Mouse (Mus musculus) kidney, postnatal 4 days (tissue): ENCODE measurements at regions not wholly inside any gene's neighbourhood (a gene's known extent, or its start where the extent isn't known, plus 50 kb on each side); places are given as distances from the start of the nearest gene placed in this dataset.

Experiments used
- DNase-seq, 2 experiments: peaks; one replicate each; pipeline ENCODE4 v3.0.0; 2021; ENCODE audit warnings: mixed read lengths in 2 of 2

DNA sequence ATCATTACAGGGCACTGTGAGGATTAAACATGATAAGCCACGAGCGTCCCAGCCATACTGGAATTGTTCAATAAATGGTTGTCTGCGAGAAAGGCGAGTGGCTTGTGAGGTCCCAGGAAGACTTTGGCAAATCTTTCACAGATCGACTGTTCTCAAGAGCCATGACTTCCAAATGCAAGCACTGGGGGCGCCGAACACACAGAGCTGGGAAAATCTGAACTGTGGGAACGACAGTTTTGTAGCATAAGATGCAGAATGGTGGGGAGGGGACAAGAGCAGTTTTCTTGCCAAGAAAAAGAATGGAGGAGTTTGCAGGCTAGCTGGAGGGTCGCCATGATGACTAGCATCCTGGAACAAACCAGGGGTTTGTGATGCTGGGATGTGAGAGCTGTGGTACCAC, 300.8 kb downstream of the Bcor start:
- peak; percentile 29 to 41 for DNase-seq

DNA sequence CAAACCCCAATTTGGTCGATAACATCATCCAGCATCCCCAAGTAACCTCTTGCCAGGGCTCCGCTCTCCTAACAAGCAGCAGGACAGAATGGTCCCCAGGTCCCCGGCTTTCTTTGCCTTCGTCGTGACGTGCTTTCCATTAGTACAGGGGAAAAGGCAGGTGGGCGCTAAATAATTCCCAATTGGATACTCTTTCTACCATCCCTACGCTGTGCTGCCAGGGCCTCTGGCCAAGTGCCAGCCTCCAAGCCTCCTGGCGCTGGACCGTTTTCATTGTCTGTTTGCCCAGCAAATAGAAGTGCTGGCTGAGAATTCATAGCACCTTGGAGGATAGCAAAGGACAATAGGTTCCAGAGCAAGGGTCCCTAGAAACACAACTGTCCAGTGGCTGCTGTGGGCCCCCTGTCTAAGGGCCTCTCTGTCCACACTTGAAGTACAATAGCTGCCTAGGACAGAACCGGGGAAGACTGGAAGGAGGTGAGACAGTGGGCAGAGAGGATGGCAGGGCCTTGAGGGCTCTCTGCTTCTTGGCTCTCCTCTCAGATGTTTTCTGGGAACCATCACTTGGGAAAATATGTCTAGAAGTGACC, 298.9 kb downstream of the Bcor start:
- DNase-seq, result no peak

DNA sequence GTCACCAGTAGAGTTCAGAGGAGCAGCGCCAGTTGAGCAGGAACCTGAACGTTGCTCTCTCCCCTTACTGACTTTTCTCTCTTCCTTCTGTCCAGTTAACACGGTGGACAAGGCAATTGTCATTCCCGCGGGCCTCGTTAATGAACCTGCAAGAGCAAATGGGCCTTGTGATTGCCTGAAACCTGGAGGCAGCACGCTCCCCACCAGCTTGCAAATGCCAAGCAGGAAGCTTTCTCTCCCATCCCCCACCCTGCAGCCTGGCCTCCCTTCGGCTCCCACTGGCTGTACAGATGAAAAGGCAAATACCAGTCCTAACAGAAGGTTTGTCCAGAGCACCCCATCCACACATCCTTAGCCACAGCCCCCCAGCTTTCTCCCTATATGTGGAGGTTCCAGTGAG, 298.3 kb downstream of the Bcor start:
- peak; percentile 47 to 64 for DNase-seq

DNA sequence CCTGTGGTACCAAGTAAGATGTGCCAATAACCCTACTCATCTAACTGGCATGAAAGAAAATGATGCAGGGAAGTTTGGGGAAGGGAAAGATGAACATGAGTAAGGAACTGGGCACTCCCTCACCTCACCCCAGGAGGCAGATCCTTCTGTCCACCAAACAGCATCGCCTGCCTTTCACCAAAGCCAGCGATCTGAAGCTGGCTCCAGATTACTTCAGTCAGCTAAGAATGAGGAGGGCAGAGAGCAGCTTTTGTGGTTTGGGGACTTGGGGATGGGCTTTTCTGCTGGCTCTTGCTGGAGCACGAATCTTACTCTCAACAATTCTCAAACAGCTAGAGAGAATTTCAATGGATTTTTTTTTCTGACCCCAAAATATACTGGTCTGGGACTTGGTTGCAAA, 297.0 kb downstream of the Bcor start:
- DNase-seq, result no peak

GRCm38 (mm10) chrX:11873913-11874312, 286.2 kb downstream of the Bcor start:
- DNase-seq, result no peak

- DNase-seq, result no peak
Measured at GRCm38 (mm10) chrX:11876636-11877035, 283.5 kb downstream of the Bcor start.

DNA sequence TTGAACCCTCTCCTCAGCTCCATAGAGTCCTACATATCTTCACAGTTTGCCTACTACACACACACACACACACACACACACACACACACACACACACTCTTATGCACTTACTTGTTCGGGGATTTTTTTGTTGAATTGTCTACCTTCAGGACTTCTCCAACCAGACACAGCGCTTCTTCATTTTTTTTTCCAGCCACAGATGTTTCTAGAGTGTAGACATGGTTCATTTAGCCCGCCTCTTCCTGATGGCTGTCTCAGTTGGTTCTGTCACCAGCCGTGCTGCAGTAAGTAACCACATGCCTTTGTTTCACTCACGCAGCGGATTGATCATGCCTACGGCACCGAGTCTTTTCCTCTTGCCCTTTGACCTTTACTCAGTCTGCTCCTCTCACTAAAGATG, 282.1 kb downstream of the Bcor start:
- DNase-seq, result no peak

DNA sequence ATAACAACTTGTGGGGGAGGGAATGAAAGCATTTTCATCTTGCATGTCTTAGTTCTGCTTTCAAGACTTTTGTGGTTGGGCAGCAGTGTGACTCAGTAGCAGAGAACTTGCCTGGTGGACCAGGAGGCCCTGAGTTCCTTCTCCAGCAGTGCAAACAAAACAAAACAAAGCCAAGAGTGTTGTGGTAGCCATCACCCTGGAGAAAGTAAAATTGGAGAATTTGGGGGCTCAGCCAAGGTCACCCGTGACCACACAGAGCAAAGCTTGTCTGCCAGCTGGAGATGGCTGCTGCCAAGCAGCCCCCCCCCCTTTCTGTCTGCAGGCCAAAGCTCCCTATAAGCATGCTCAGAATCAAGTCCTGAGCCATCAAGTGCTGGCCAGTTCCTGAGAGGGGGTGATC, 279.2 kb downstream of the Bcor start:
- no peak for DNase-seq

- no peak for DNase-seq
Measured at GRCm38 (mm10) chrX:11883738-11884716, 276.1 kb downstream of the Bcor start.

GRCm38 (mm10) chrX:11892396-11892795, 267.8 kb downstream of the Bcor start:
- no peak for DNase-seq

GRCm38 (mm10) chrX:11893606-11894279, 266.4 kb downstream of the Bcor start:
- peak; percentile 13 to 43 for DNase-seq

GRCm38 (mm10) chrX:11894280-11894662, 265.9 kb downstream of the Bcor start:
- no peak for DNase-seq

DNA sequence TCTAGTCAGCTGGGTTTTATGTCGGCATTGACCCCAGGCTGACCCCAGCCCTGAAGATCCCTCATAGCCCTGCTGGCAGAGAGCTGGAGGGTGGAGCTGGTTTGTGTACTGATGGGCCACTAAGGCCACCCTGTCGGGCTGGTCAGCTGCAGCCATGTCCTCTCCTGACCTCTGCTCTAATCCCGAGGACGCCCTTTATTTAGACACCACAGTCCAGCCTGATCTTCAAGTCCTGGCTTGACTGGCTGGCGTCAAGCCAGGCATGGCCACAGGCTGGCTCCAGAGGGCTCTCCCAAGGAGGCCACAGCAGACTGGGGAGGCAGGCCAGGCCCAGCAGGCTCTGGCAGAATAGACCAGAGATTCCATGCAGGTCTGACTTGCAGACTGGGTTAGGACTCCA, 264.8 kb downstream of the Bcor start:
- DNase-seq, result peak in 1 of 2 experiments; percentile 56

GRCm38 (mm10) chrX:11898280-11898679, 261.9 kb downstream of the Bcor start:
- DNase-seq, result no peak

DNA sequence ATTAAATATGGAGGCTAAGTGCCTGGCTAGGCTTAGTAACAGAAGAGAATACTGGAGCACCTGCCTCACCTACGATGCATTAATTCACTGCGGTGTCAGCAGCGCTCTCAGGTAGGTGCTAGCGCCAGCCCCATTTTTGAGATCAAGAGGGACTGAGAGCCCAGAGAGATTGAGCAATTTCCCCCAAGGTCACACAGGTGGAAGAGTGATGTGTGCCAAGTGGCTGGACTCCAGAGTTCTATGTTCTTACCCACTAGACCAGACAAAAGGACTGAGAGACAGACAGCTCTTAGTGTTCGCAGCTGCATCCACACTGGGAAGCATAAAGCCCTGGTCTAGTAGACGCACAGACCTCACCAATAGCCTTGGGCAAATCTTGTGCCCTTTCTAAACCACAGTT, 261.1 kb downstream of the Bcor start:
- DNase-seq, result no peak

DNA sequence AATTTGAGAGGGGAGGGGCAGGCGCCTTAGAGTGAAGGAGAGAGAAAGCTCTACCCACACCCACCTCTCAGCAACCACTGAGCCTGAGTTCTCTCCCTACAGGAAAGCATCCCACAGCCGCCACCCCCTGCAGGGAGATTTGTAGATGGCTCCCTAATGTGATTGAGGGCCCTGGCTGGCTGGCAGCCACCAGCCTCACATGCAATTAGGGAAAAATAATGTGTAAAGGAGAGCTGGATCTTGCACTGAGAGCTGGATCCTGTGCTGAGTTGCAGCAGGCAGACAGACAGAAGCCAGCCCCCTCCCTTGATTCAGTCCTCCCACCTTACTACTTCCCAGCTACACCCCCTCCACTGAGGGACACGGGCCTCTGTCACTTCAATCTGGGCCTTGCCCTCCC, 260.2 kb downstream of the Bcor start:
- no peak for DNase-seq

GRCm38 (mm10) chrX:11901791-11902190, 258.4 kb downstream of the Bcor start:
- DNase-seq, result no peak

GRCm38 (mm10) chrX:11903116-11903700, 256.9 kb downstream of the Bcor start:
- no peak for DNase-seq

GRCm38 (mm10) chrX:11905231-11905630, 254.9 kb downstream of the Bcor start:
- DNase-seq, result no peak

GRCm38 (mm10) chrX:11907167-11907566, 253.0 kb downstream of the Bcor start:
- no peak for DNase-seq

GRCm38 (mm10) chrX:11915984-11916383, 244.2 kb downstream of the Bcor start:
- no peak for DNase-seq

GRCm38 (mm10) chrX:11920231-11920630, 239.9 kb downstream of the Bcor start:
- DNase-seq, result peak in 1 of 2 experiments; percentile 23

GRCm38 (mm10) chrX:11924639-11925302, 235.4 kb downstream of the Bcor start:
- DNase-seq, result peak in 1 of 2 experiments; percentile 41
